Mouse (Mus musculus) MEL (cell line): ENCODE results near the gene Enthd1. TPM values are rescaled to one million over a fixed set of nuclear protein-coding genes. Genes with fewer than 3 reads are reported as not detected.

Experiments used
- DNase-seq: peaks from one replicate; pipeline ENCODE4 v3.0.0; 2011; ENCODE audit warnings: low read depth, low spot score
- H3K27ac ChIP-seq: 2 replicates; pipeline ENCODE4 v1.5.1; 2012; ENCODE audit warnings: low read depth, mild to moderate bottlenecking, control low read depth, low read length, moderate library complexity; ENCODE audit not compliant: control insufficient read depth
- H3K27me3 ChIP-seq, 2 experiments: fragments of 150-350 bp in 1 of 2; sonication (generic) in 1 of 2; 2 replicates each; pipeline ENCODE4 v1.6.1; 2012; ENCODE audit warnings: low read length in 2 of 2, mild to moderate bottlenecking in 2 of 2, improper control_type of control experiment in 1 of 2, moderate library complexity in 1 of 2; ENCODE audit not compliant: insufficient read depth in 2 of 2, control insufficient read depth in 1 of 2
- H3K36me3 ChIP-seq, 2 experiments: 2 replicates each; pipeline ENCODE4 v1.6.1; 2012 to 2014; ENCODE audit warnings: low read length in 2 of 2, improper control_type of control experiment in 1 of 2, inconsistent platforms in 1 of 2, mild to moderate bottlenecking in 1 of 2; ENCODE audit not compliant: insufficient read depth in 2 of 2, control insufficient read depth in 1 of 2
- H3K4me1 ChIP-seq, 2 experiments: fragments of 150-350 bp in 1 of 2; sonication (generic) in 1 of 2; 2 replicates each; pipeline ENCODE4 v1.6.1; 2012; ENCODE audit warnings: low read length in 2 of 2, improper control_type of control experiment in 1 of 2, mild to moderate bottlenecking in 1 of 2; ENCODE audit not compliant: insufficient read depth in 2 of 2, control insufficient read depth in 1 of 2
- H3K4me3 ChIP-seq, 2 experiments: fragments of 150-350 bp in 1 of 2; sonication (generic) in 1 of 2; 2 replicates each; pipeline ENCODE4 v1.5.1; 2012; ENCODE audit warnings: low read depth in 2 of 2, low read length in 2 of 2, mild to moderate bottlenecking in 2 of 2, moderate library complexity in 2 of 2, control low read depth in 1 of 2, improper control_type of control experiment in 1 of 2; ENCODE audit not compliant: control insufficient read depth in 1 of 2, insufficient read depth in 1 of 2
- H3K79me2 ChIP-seq: 2 replicates; pipeline ENCODE4 v1.6.1; 2012; ENCODE audit warnings: mild to moderate bottlenecking, low read length, moderate library complexity; ENCODE audit not compliant: control insufficient read depth, poor library complexity, insufficient read depth
- H3K9ac ChIP-seq: 2 replicates; pipeline ENCODE4 v1.6.1; 2012; ENCODE audit warnings: low read depth, mild to moderate bottlenecking, control low read depth, low read length, moderate library complexity; ENCODE audit not compliant: control insufficient read depth, poor library complexity, severe bottlenecking
- H3K9me3 ChIP-seq: fragments of 150-350 bp; sonication (generic); replicated peaks from 2 replicates; pipeline ENCODE4 v1.6.1; 2012; ENCODE audit warnings: mild to moderate bottlenecking, low read length, improper control_type of control experiment, moderate library complexity; ENCODE audit not compliant: insufficient read depth
- BHLHE40 ChIP-seq: IDR thresholded peaks from 2 replicates; pipeline ENCODE4 v1.6.1; 2012; ENCODE audit warnings: low read depth, mild to moderate bottlenecking, inconsistent platforms, low read length, improper control_type of control experiment, borderline replicate concordance
- CHD2 ChIP-seq: IDR thresholded peaks from 2 replicates; pipeline ENCODE4 v1.6.1; 2011; ENCODE audit warnings: low read length, improper control_type of control experiment
- ELF1 ChIP-seq: IDR thresholded peaks from 2 replicates; pipeline ENCODE4 v1.6.1; 2014; ENCODE audit warnings: low read depth, mild to moderate bottlenecking, inconsistent platforms, low read length, improper control_type of control experiment, moderate library complexity
- EP300 ChIP-seq, 2 experiments: IDR thresholded peaks; 2 replicates each; pipeline ENCODE4 v1.6.1; 2011; ENCODE audit warnings: improper control_type of control experiment in 2 of 2, low read length in 2 of 2, low read depth in 1 of 2, mild to moderate bottlenecking in 1 of 2
- GABPA ChIP-seq: IDR thresholded peaks from 2 replicates; pipeline ENCODE4 v1.6.1; 2012; ENCODE audit warnings: low read depth, mild to moderate bottlenecking, inconsistent platforms, low read length, improper control_type of control experiment, moderate library complexity
- KAT2A ChIP-seq: conservative IDR thresholded peaks from 2 replicates; pipeline ENCODE4 v1.6.1; 2012; ENCODE audit warnings: low read depth, low read length, improper control_type of control experiment, inconsistent platforms
- MEF2A ChIP-seq: IDR thresholded peaks from 2 replicates; pipeline ENCODE4 v1.6.1; 2014; ENCODE audit warnings: low read depth, mild to moderate bottlenecking, inconsistent platforms, low read length, improper control_type of control experiment; ENCODE audit not compliant: poor library complexity, insufficient replicate concordance, severe bottlenecking; ENCODE audit errors: extremely low read depth
- MXI1 ChIP-seq: IDR thresholded peaks from 2 replicates; pipeline ENCODE4 v1.6.1; 2011; ENCODE audit warnings: mild to moderate bottlenecking, low read depth, low read length, improper control_type of control experiment
- POLR2A ChIP-seq, 2 experiments: IDR thresholded peaks; 2 replicates each; pipeline ENCODE4 v1.6.1; 2011 to 2012; ENCODE audit warnings: low read length in 2 of 2, mild to moderate bottlenecking in 2 of 2, control low read depth in 1 of 2, improper control_type of control experiment in 1 of 2, low read depth in 1 of 2, moderate library complexity in 1 of 2; ENCODE audit not compliant: control insufficient read depth in 1 of 2, insufficient read depth in 1 of 2, poor library complexity in 1 of 2
- POLR2AphosphoS5 ChIP-seq: IDR thresholded peaks from 2 replicates; pipeline ENCODE4 v1.6.1; 2012; ENCODE audit warnings: low read depth, borderline replicate concordance, mild to moderate bottlenecking, inconsistent platforms, low read length, moderate library complexity, mixed read lengths
- SIN3A ChIP-seq: IDR thresholded peaks from 2 replicates; pipeline ENCODE4 v1.6.1; 2012; ENCODE audit warnings: low read length, improper control_type of control experiment, inconsistent platforms
- TAL1 ChIP-seq: IDR thresholded peaks from 2 replicates; pipeline ENCODE4 v1.6.1; 2012; ENCODE audit warnings: mild to moderate bottlenecking, inconsistent platforms, low read length, moderate library complexity, mixed read lengths
- TBP ChIP-seq: IDR thresholded peaks from 2 replicates; pipeline ENCODE4 v1.8.0; 2011; ENCODE audit warnings: low read depth, low read length, improper control_type of control experiment
- UBTF ChIP-seq: IDR thresholded peaks from 2 replicates; pipeline ENCODE4 v1.6.1; 2012; ENCODE audit warnings: low read depth, mild to moderate bottlenecking, inconsistent platforms, low read length, improper control_type of control experiment, moderate library complexity, borderline replicate concordance; ENCODE audit not compliant: insufficient read depth
- USF2 ChIP-seq, 2 experiments: IDR thresholded peaks; 2 replicates each; pipeline ENCODE4 v1.6.1; 2011 to 2012; ENCODE audit warnings: improper control_type of control experiment in 2 of 2, low read length in 2 of 2, borderline replicate concordance in 1 of 2, inconsistent platforms in 1 of 2, low read depth in 1 of 2, mild to moderate bottlenecking in 1 of 2; ENCODE audit not compliant: insufficient read depth in 1 of 2
- ZC3H11A ChIP-seq: IDR thresholded peaks from 2 replicates; pipeline ENCODE4 v1.6.1; 2012; ENCODE audit warnings: low read depth, mild to moderate bottlenecking, inconsistent platforms, low read length, improper control_type of control experiment
- ZNF384 ChIP-seq: IDR thresholded peaks from 2 replicates; pipeline ENCODE4 v1.6.1; 2012; ENCODE audit warnings: low read depth, mild to moderate bottlenecking, inconsistent platforms, low read length, improper control_type of control experiment
- polyA plus RNA-seq, 2 experiments: library from polyadenylated mRNA; stranded (reverse) in 1 of 2; unstranded in 1 of 2; fragments of >175 nt in 1 of 2; fragments of >200 nt in 1 of 2; gene quantifications; 2 replicates each; pipeline versions ENCODE4 v1.2.1 to v1.2.4; 2012; ENCODE audit warnings: low replicate concordance in 2 of 2, low read depth in 1 of 2; ENCODE audit not compliant: insufficient read length in 2 of 2, insufficient read depth in 1 of 2, missing spikeins in 1 of 2
- total RNA-seq: library from RNA; depleted of rRNA; stranded (reverse); fragments of 300-350 nt; gene quantifications from 2 replicates; pipeline ENCODE4 v1.2.3, GENCODE M21; 2012

Enthd1 gene
- total and polyA plus RNA-seq, 3 experiments: not detected

- Histone ChIP-seq H3K9me3 (no peaks in the 10 kb centered on the region), H3K79me2 (no peaks in the 10 kb centered on the region), H3K4me1 (no peaks in the 10 kb centered on the region), H3K27me3 (peaks cover 3 to 4% of the 10 kb centered on the region in 2 experiments; a peak in 3 of 4 replicates), H3K4me3 (no peak within 1 kb of the TSS), H3K27ac (no peak within 1 kb of the TSS), H3K9ac (no peak within 1 kb of the TSS), H3K36me3 (no peaks in the 10 kb centered on the region)
- DNase-seq: no peak
- TF ChIP-seq UBTF (no peak), TAL1 (no peak), SIN3A (no peak), MEF2A (no peak), BHLHE40 (no peak), POLR2AphosphoS5 (no peak), POLR2A (IDR thresholded peaks at IDR 0.05; ENCODE audit: control insufficient read depth in 1 of 2, insufficient read depth in 1 of 2, low read depth in 1 of 2, low read length in 2 of 2, poor library complexity in 1 of 2) (no peak), ZNF384 (no peak), ELF1 (no peak), TBP (no peak), EP300 (IDR thresholded peaks at IDR 0.05; ENCODE audit: low read depth in 1 of 2, low read length in 2 of 2) (no peak), CHD2 (no peak), GABPA (no peak), MXI1 (no peak)
Measured at GRCm38 (mm10) chr15:80572291-80572690, 7.3 kb upstream of the Enthd1 start, which contains the start of gene Grap2. Grap2 (plus strand) TSS chr15:80572594.

- TF ChIP-seq USF2 (IDR thresholded peaks at IDR 0.05; ENCODE audit: borderline replicate concordance in 1 of 2, insufficient read depth in 1 of 2, low read depth in 1 of 2, low read length in 2 of 2): no peak
- TF ChIP-seq ZC3H11A: no peak
- TF ChIP-seq POLR2A (IDR thresholded peaks at IDR 0.05; ENCODE audit: control insufficient read depth in 1 of 2, insufficient read depth in 1 of 2, low read depth in 1 of 2, low read length in 2 of 2, poor library complexity in 1 of 2): no peak
- TF ChIP-seq ELF1: no peak
- no peak for TF ChIP-seq KAT2A
- TF ChIP-seq MXI1: no peak
- DNase-seq: no peak
- Histone ChIP-seq H3K27ac (no peak overlapping the region), H3K9me3 (no peaks in the 10 kb centered on the region), H3K36me3 (no peaks in the 10 kb centered on the region), H3K27me3 (peaks cover 1 to 4% of the 10 kb centered on the region in 2 experiments; a peak in 2 of 4 replicates), H3K4me1 (no peaks in the 10 kb centered on the region), H3K9ac (no peak overlapping the region), H3K79me2 (no peaks in the 10 kb centered on the region), H3K4me3 (no peak overlapping the region)
Measured at GRCm38 (mm10) chr15:80571611-80572010, 6.7 kb upstream of the Enthd1 start.
